Mouse (Mus musculus) CH12.LX (cell line): ENCODE measurements at regions not wholly inside any gene's neighbourhood (a gene's known extent, or its start where the extent isn't known, plus 50 kb on each side); places are given as distances from the start of the nearest gene placed in this dataset.

Source experiments
- DNase-seq: peaks from one replicate; pipeline ENCODE4 v3.0.0-alpha.2; 2013; ENCODE audit errors: extremely low read depth
- H3K27ac ChIP-seq: 2 replicates; pipeline ENCODE4 v1.5.1; 2012; ENCODE audit warnings: low read depth, mild to moderate bottlenecking, control low read depth, moderate library complexity; ENCODE audit not compliant: insufficient read depth
- H3K27me3 ChIP-seq: replicated peaks from 2 replicates; pipeline ENCODE3; 2012; ENCODE audit warnings: inconsistent platforms
- H3K36me3 ChIP-seq, 2 experiments: replicated peaks in 1 of 2; 2 replicates each; pipeline versions ENCODE3 to v1.6.1; 2012; ENCODE audit warnings: inconsistent platforms in 1 of 2, low read length in 1 of 2, mild to moderate bottlenecking in 1 of 2, mixed read lengths in 1 of 2, moderate library complexity in 1 of 2; ENCODE audit not compliant: control insufficient read depth in 1 of 2, insufficient read depth in 1 of 2
- H3K4me1 ChIP-seq, 2 experiments: 2 replicates each; pipeline ENCODE4 v1.6.1; 2012; ENCODE audit warnings: inconsistent platforms in 1 of 2, moderate library complexity in 1 of 2; ENCODE audit not compliant: insufficient read depth in 2 of 2, control insufficient read depth in 1 of 2
- H3K4me2 ChIP-seq: 2 replicates; pipeline ENCODE4 v1.6.1; 2012; ENCODE audit warnings: low read depth, mild to moderate bottlenecking, control low read depth; ENCODE audit not compliant: poor library complexity, insufficient read depth, severe bottlenecking
- H3K4me3 ChIP-seq, 3 experiments: fragments of 150-350 bp in 1 of 3; sonication (generic) in 1 of 3; replicated peaks in 1 of 3; 2 replicates each; pipeline versions ENCODE3 to v1.5.1; 2011 to 2012; ENCODE audit warnings: low read depth in 2 of 3, low read length in 2 of 3, mild to moderate bottlenecking in 2 of 3, moderate library complexity in 2 of 3, control low read depth in 1 of 3, improper control_type of control experiment in 1 of 3, inconsistent platforms in 1 of 3, mixed read lengths in 1 of 3; ENCODE audit not compliant: poor library complexity in 1 of 3
- H3K79me2 ChIP-seq: replicated peaks from 2 replicates; pipeline ENCODE4 v1.6.1; 2012; ENCODE audit warnings: mild to moderate bottlenecking, moderate library complexity; ENCODE audit not compliant: control insufficient read depth, poor library complexity, insufficient read depth, severe bottlenecking; ENCODE audit errors: extremely low read depth
- H3K9ac ChIP-seq: 2 replicates; pipeline ENCODE4 v1.6.1; 2012; ENCODE audit warnings: low read depth, mild to moderate bottlenecking, control low read depth, moderate library complexity; ENCODE audit not compliant: insufficient read depth
- H3K9me3 ChIP-seq: replicated peaks from 2 replicates; pipeline ENCODE3; 2012; ENCODE audit warnings: low read length, inconsistent platforms, mixed read lengths
- BHLHE40 ChIP-seq: IDR thresholded peaks from 2 replicates; pipeline ENCODE4 v1.6.1; 2011; ENCODE audit warnings: mild to moderate bottlenecking, low read depth, low read length, improper control_type of control experiment
- CHD1 ChIP-seq: IDR thresholded peaks from 2 replicates; pipeline ENCODE4 v1.6.1; 2012; ENCODE audit warnings: low read depth, low read length, improper control_type of control experiment, inconsistent platforms
- CHD2 ChIP-seq: IDR thresholded peaks from 2 replicates; pipeline ENCODE4 v1.6.1; 2011; ENCODE audit warnings: low read length, improper control_type of control experiment
- CTCF ChIP-seq, 2 experiments: IDR thresholded peaks in 1 of 2; conservative IDR thresholded peaks in 1 of 2; 2 replicates each; pipeline ENCODE4 v1.5.1; 2011 to 2012; ENCODE audit warnings: low read depth in 2 of 2, low read length in 2 of 2, improper control_type of control experiment in 1 of 2, inconsistent platforms in 1 of 2, mild to moderate bottlenecking in 1 of 2, moderate library complexity in 1 of 2
- E2F4 ChIP-seq: IDR thresholded peaks from 2 replicates; pipeline ENCODE4 v1.6.1; 2011; ENCODE audit warnings: low read depth, low read length, improper control_type of control experiment; ENCODE audit not compliant: insufficient replicate concordance
- ELF1 ChIP-seq: IDR thresholded peaks from 2 replicates; pipeline ENCODE4 v1.6.1; 2014; ENCODE audit warnings: low read depth, mild to moderate bottlenecking, inconsistent platforms, low read length, improper control_type of control experiment
- ETS1 ChIP-seq: conservative IDR thresholded peaks from 2 replicates; pipeline ENCODE4 v1.6.1; 2012; ENCODE audit warnings: low read depth, mild to moderate bottlenecking, inconsistent platforms, low read length, improper control_type of control experiment, moderate library complexity
- GABPA ChIP-seq: IDR thresholded peaks from 2 replicates; pipeline ENCODE4 v1.6.1; 2012; ENCODE audit warnings: low read depth, low read length, improper control_type of control experiment, inconsistent platforms; ENCODE audit not compliant: insufficient replicate concordance
- MAX ChIP-seq: IDR thresholded peaks from 2 replicates; pipeline ENCODE4 v1.6.1; 2011; ENCODE audit warnings: low read length, improper control_type of control experiment
- MAZ ChIP-seq: IDR thresholded peaks from 2 replicates; pipeline ENCODE4 v1.6.1; 2012; ENCODE audit warnings: low read depth, mild to moderate bottlenecking, inconsistent platforms, low read length, improper control_type of control experiment, moderate library complexity
- RAD21 ChIP-seq: IDR thresholded peaks from 2 replicates; pipeline ENCODE4 v1.6.1; 2011; ENCODE audit warnings: low read depth, mild to moderate bottlenecking, low read length, improper control_type of control experiment, moderate library complexity
- RCOR1 ChIP-seq: conservative IDR thresholded peaks from 2 replicates; pipeline ENCODE4 v1.6.1; 2012; ENCODE audit warnings: low read depth, mild to moderate bottlenecking, inconsistent platforms, low read length, improper control_type of control experiment
- SIN3A ChIP-seq: IDR thresholded peaks from 2 replicates; pipeline ENCODE4 v1.6.1; 2012; ENCODE audit warnings: low read length, improper control_type of control experiment, inconsistent platforms
- SMC3 ChIP-seq: IDR thresholded peaks from 2 replicates; pipeline ENCODE4 v1.6.1; 2011; ENCODE audit warnings: low read depth, low read length, improper control_type of control experiment
- TBP ChIP-seq: conservative IDR thresholded peaks from 2 replicates; pipeline ENCODE4 v1.6.1; 2011; ENCODE audit warnings: low read depth, low read length, improper control_type of control experiment
- USF2 ChIP-seq: conservative IDR thresholded peaks from 2 replicates; pipeline ENCODE4 v1.6.1; 2011; ENCODE audit warnings: low read depth, low read length, improper control_type of control experiment
- ZMIZ1 ChIP-seq: IDR thresholded peaks from 2 replicates; pipeline ENCODE4 v1.6.1; 2012; ENCODE audit warnings: low read depth, mild to moderate bottlenecking, inconsistent platforms, low read length, improper control_type of control experiment
- ZNF384 ChIP-seq: IDR thresholded peaks from 2 replicates; pipeline ENCODE4 v1.6.1; 2012; ENCODE audit warnings: low read depth, low read length, improper control_type of control experiment, inconsistent platforms
- dilution Hi-C: fragments of 300-500 bp; cut with MboI; formaldehyde crosslinking; loops from 2 replicates; pipeline ENCODE4 v1.14.3; 2020; ENCODE audit warnings: low sequenced_read_pairs; ENCODE audit not compliant: extremely low pct_unique_long_range_greater_than_20kb, extremely low pct_ligation_motif_present
- in situ Hi-C: fragments of 300-500 bp; cut with MboI; formaldehyde crosslinking; loops from 3 replicates; pipeline ENCODE4 v1.14.3; 2019; ENCODE audit warnings: low sequenced_read_pairs, low pct_ligation_motif_present, low pct_unique_long_range_greater_than_20kb, mixed read lengths

GRCm38 (mm10) chr9:122447568-122447967 lies 96.2 kb downstream of the Abhd5 start:
- in situ Hi-C loops: no loop called here
- Histone ChIP-seq H3K4me2 (no peak overlapping the region), H3K27ac (no peak overlapping the region), H3K4me1 (peaks cover 0 to 8% of the 10 kb centered on the region in 2 experiments; a peak in 2 of 4 replicates), H3K9me3 (no peaks in the 10 kb centered on the region), H3K27me3 (no peaks in the 10 kb centered on the region), H3K79me2 (no peaks in the 10 kb centered on the region), H3K9ac (no peak overlapping the region), H3K4me3 (no peak overlapping the region), H3K36me3 (no peaks in the 10 kb centered on the region)
- TF ChIP-seq MAX (no peak), ZMIZ1 (no peak), E2F4 (no peak), CTCF (conservative IDR thresholded peaks at IDR 0.05 in 1 of 2, IDR thresholded peaks at IDR 0.05 in 1 of 2; ENCODE audit: low read depth in 2 of 2, low read length in 2 of 2) (no peak)
- dilution Hi-C loops: no loop called here
- no peak for DNase-seq

GRCm38 (mm10) chr9:122448342-122448741 lies 96.9 kb downstream of the Abhd5 start:
- Histone ChIP-seq H3K9ac (no peak overlapping the region), H3K9me3 (no peaks in the 10 kb centered on the region), H3K27ac (no peak overlapping the region), H3K27me3 (no peaks in the 10 kb centered on the region), H3K4me3 (no peak overlapping the region), H3K4me1 (peaks cover 0 to 8% of the 10 kb centered on the region in 2 experiments; a peak in 2 of 4 replicates), H3K79me2 (no peaks in the 10 kb centered on the region), H3K4me2 (no peak overlapping the region), H3K36me3 (no peaks in the 10 kb centered on the region)
- DNase-seq: no peak
- TF ChIP-seq ETS1 (no peak), MAZ (no peak), CHD2 (no peak), SIN3A (no peak), ZMIZ1 (no peak), ELF1 (no peak), SMC3 (no peak), USF2 (no peak), CHD1 (no peak), GABPA (no peak), BHLHE40 (no peak)
- in situ Hi-C loops: no loop called here
- dilution Hi-C loops: no loop called here

- TF ChIP-seq ZNF384 (no peak), RAD21 (no peak), MAX (no peak), CTCF (conservative IDR thresholded peaks at IDR 0.05 in 1 of 2, IDR thresholded peaks at IDR 0.05 in 1 of 2; ENCODE audit: low read depth in 2 of 2, low read length in 2 of 2) (no peak), RCOR1 (no peak), TBP (no peak), ETS1 (no peak)
- TF ChIP-seq, all 38 proteins: peak for 0
- dilution Hi-C loops: no loop called here
Measured at GRCm38 (mm10) chr9:122450524-122450923, 99.1 kb downstream of the Abhd5 start.

More at GRCm38 (mm10) chr9:122450524-122450923, 99.1 kb downstream of the Abhd5 start:
- no peaks in the 10 kb centered on the region for H3K27me3 ChIP-seq
- in situ Hi-C loops: loop anchor here (25.0 kb wide), 1 partner anchor 237 kb away; no protein-coding TSS in a partner anchor
- H3K36me3 ChIP-seq: no peaks in the 10 kb centered on the region
- H3K27ac ChIP-seq: no peak overlapping the region
- H3K4me2 ChIP-seq: no peak overlapping the region
- H3K4me1 ChIP-seq: peaks cover 0 to 7% of the 10 kb centered on the region in 2 experiments; a peak in 2 of 4 replicates
- H3K4me3 ChIP-seq: no peak overlapping the region
- no peaks in the 10 kb centered on the region for H3K9me3 ChIP-seq
- DNase-seq: no peak
- no peak overlapping the region for H3K9ac ChIP-seq
- no peaks in the 10 kb centered on the region for H3K79me2 ChIP-seq
